Mouse (Mus musculus) layer of hippocampus, adult 18-20 months (tissue): ENCODE measurements at regions not wholly inside any gene's neighbourhood (a gene's known extent, or its start where the extent isn't known, plus 50 kb on each side); places are given as distances from the start of the nearest gene placed in this dataset.
A peak's percentile ranks its signal among the peaks of the same experiment; 100 is the strongest.

ENCODE experiments used
- DNase-seq, 2 experiments: peaks; one replicate each; pipeline ENCODE4 v3.0.0; 2022; ENCODE audit warnings: low spot score in 2 of 2

DNA sequence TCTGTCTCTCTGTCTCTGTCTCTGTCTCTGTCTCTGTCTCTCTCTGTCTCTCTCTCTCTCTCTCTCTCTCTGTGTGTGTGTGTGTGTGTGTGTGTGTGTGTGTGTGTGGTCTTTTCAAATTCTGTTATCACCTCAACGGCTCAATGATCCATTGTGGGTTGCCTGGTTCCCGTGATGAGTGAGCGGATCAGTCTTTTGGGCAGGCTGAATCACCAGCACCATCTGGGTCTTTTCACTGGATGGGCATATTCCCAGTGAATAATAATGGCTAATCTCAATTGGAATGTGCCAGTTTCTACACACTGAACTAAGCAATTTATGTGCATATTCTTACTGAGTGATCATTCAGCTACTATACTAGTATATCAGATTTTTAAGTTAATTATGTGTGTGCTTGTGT lies 216.4 kb downstream of the Lmx1a start:
- DNase-seq: peak; percentile 29 to 70

DNA sequence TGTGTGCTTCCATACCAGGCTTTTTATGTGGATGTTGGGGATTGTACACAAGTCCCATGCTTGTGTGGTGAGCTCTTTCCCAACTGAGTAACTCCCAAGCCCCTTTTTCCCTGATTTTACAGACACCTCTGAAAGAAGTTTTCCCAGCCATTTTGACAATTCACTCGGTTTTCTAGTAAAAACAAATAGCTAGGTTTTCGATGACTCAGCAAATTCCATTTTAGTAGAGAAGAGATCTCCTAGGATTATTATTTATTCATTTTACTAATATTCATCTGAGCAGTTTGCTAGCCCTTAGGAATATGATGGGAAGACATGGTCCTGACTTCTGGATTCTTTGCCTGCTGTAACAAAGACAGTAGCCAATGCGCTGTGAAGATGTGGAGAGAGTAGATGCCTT lies 223.0 kb downstream of the Lmx1a start:
- DNase-seq: no peak

DNA sequence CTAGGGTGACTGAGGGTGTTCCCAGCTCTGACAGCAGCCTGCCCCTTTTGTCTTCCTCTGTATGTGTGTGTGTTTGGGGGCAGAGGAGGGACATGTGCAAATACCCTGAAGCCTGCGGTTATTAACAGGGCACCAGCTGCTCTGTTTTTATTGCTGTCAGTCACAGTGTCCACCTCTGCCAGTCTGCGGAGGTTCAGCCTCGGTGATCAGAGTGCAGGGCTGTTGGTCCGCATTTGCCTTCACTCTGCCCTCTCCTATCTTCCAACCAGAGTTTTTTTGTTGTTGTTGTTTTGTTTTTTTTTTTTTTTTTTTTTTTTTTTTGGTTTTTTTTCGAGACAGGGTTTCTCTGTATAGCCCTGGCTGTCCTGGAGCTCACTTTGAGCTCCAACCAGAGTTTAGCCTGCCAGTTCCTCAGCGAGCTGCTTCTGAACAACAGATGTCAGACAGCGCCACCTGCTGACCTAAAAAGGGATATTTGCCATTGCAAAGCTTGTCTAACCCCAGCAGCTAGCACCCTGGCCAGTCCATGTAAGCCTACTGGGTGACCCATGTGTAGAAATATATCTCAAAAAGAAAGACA lies 226.0 kb downstream of the Lmx1a start:
- peak; percentile 66 to 89 for DNase-seq

DNA sequence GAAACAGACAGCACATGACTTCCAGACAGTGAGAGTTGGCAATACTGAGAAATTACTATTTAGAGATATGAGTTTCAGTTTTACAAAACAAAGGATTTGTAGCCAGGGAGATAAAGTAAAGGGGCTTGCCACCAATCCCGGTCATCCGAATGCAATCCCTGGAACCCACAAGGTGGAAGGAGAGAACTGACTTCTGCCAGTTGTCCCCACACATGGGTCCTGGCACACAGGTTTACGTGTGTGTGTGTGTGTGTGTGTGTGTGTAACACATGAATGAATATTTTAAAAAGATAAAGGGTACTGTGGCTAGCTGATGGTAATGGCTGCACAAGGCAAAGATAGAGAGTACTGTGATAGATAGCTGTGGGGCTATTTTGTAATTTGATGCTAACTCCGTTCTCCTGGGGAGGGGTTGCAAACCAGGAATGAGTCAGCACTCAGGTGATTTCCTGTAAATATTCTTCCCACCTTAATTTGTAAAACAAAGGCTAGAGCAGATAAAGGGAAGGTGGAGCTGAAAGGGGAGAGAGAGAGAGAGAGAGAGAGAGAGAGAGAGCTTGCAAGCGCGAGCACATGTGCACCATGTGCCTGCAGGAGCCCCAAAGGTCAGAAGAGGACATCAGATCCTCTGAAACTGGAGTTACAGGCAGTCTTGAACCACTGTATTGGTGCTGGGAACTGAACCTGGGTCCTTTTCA lies 226.7 kb downstream of the Lmx1a start:
- no peak for DNase-seq

DNA sequence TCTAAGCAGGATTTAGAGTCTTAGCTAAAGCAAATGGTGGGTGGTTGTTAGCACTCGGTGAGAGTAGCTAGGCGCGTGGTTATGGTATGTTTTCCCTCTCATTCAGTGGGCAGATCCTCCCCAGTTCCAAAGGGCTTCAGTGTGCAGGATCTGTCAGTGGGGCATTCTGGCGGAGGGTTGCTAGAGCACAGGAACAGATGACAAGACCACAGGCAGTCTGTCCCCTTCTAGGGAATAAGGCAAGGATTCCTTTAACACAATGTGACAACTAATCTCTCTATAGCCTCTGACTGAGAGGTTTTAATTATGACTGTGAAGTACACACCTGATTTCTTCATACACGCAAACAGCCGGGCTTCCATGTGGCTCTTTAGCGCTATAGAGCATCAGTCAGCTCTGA lies 233.9 kb downstream of the Lmx1a start:
- DNase-seq: no peak

DNA sequence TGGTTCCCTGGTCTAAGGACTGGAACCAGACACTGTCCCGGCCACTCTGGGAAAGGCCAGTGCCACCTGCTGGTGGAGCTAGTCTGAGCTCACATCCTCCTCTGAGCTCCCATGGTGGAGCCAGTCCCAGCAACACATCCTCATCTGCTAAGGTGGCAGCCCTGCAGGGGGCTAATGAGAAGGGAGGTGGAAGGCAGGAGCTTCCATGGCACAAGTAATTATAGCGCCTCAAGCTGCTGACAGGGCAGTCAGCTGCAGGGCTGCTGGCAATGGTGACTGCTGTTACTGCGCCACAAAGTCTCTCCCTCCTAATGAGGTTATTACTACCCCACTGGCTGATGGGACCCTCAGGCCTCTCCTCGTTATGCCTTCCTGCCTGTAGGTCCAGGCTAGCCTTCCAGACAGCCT lies 239.0 kb downstream of the Lmx1a start:
- DNase-seq: no peak

DNA sequence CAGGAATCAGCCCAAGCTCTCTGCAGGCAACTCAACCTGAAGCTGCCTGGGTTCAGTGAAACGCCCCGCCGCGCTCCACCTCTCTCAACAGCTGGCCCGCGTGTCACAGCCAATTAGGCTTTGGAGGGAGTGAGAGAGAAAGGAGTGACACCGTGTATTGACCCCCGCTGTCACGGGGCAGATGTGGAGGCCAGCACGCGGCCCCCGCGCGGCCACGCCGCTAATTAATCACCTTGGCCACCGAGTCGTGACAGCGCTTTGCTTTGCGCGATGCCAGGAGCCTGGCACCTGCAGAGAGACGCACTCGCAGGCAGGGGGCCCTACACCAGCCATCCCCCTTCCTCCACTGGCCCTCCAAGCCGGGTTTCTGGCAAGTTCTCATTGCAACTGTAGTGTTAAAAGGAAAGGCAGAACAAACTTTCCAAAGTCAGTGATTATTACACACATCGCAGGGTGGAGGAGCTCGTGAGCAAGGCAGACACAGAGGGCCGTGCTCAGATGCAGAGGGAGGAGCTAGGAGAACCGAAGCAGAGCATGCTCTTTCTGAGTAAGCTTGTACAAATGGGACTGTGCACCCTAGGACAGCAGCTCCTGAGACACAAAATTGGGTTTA lies 240.8 kb downstream of the Lmx1a start:
- no peak for DNase-seq

DNA sequence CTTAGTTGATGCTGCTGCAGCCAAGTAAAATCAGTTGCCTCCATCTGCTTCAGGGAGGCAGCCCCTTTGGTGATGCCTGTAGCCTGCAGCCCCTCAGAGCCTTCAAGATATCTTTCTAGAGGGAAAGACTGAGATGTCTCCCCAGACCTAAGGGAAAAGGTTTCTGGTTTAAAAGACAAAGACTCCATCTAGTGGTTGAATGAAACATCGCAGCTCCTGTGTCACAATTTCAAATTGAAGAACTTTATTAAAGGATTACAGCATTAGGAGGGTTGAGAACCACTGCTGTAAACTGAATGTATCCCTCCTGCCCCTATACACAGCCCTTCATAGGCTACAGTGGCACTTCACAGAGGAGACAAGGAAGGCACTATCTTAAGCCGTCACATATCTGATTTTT lies 243.1 kb downstream of the Lmx1a start:
- DNase-seq: peak; percentile 26 to 63

DNA sequence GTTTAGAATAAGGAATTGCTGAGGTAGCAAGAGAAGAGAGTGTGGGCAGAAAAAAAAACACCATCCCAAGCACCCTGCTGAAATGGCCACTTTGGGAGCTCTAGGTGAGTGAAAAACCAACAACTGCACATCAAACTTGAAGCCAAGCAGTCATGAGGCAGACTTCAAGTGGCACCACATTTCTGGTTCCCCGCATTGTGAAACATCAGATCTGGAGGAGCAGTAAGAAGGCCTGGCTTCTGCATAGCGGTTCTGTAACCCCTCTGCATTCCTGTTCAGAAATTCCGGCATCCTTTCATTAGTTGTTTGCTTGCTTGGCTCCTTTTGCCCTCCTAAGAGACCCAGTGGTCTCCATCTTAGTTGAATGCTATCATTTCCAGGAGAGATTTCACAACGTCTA lies 247.7 kb downstream of the Lmx1a start:
- DNase-seq: no peak

DNA sequence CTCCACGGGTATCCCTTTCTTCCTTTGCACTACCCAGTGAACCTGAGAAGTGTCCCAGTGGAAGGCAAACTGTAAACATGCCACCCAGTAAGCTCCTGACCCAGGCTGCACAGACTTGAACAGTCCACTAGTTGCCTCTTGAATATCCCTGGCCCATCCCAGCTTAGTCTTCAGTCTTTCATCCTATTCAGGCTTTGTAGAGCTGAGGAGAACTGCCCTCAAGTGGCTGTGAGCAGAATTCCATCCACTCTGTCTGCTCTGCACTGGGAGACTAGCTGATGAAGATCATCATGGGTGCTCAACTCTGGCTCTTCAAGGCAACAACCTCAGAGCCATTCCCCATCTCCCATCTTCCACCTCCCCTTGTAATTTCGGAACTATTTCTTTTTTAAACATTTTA lies 249.1 kb downstream of the Lmx1a start:
- no peak for DNase-seq

DNA sequence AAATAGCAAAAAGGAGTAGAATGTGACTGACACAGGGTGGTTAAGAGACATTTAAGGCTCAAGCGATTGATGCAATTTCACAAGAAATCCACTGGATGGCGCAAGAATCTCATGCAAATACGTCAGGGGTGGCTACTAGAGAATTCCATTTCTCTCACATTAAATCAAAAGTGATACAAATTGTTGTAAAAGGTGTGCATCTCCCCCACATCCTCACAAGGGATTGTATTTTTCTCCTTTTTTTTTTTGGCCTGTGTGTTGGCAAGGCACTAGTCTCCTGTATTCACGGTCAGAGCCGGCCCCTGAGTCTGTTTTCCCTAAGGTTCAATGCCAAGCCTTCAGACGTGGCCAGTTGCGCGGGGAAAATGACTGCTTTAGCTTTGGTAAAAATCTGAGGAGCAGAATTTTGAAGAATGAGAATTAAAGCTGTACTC lies 253.0 kb downstream of the Lmx1a start:
- peak in 1 of 2 experiments; percentile 49 for DNase-seq

DNA sequence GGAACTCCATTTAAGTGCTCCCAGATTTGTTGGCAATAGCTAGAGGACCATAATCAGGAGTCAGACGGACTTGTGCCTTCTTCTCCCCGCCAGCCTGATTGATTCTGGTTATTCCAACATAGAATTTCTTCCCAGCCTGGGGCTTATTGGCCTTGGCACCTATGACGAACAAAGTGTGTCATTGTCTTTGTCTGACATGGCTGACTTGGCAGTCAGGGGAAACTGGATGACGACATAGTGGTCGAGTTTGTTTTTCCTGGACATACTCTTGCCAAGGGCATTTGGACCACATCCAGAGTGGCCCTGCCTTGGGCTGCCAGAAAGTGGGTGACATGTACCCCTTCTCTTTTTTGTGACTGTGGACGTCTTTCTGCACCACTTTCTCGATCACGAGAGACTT lies 254.1 kb downstream of the Lmx1a start:
- DNase-seq: no peak

DNA sequence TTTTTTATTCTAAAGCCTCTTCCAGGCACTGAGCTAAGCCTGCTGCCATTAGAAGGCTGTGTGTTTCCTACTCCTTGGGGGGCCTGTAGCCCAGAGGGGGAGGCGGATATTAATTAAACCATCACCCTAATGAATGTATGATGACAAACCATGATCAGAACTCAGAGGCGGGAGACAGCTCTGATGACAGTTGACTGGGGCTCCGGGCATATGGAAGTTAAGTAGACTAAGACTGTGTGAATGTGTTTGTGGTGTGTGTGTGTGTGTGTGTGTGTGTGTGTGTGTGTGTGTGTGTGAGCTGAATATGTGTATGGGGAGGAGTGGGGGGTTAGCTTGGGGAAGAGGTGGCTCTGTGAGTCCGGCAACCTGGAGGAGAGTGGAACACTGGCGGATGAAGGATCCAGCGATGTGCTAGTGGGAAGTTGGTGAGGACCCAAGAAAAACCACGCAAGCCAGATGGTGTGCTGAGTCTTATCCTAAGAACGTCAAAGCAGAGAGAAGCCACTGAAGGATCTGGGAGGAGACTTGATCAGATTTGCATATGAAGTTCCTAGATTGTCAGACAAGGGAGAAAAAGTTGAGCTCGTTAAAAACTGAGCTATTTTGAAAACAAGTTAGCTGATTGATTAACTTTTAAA lies 256.7 kb downstream of the Lmx1a start:
- peak; percentile 66 to 78 for DNase-seq

DNA sequence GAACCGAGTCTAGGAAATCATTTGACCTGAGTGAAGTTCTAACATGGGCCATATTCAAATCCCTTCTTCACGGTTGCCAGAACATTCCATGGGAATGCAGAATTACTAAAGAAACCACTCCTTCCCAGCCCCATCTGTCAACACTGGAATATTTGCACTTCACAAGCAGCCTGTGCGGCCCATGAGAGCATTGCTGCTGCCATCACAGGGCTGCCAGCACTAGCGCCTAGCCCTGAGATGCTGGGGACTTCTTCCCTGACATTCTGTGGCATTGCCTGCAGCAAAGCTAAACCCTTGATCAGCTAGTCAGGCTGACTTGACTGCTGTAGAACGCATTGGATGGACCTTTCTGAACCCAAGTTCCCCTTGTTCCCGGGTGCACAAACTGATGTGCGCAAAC lies 258.8 kb downstream of the Lmx1a start:
- DNase-seq: no peak

DNA sequence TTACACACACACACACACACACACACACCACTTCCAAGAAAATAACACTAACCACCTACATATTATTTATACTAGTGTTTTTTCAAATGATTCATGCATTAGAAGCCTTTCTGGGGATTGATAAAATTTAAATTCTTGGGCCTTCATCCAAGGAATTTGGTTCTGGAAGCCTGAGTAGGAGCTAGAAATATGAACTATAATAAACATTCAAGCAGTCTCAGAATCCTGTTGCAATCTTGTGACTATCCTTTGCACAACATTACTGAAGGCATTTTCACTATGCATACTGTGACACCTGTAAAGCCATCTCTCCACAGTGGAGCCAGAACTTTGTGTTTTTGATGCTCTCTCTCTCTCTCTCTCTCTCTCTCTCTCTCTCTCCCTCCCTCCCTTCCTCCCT lies 262.7 kb downstream of the Lmx1a start:
- no peak for DNase-seq

DNA sequence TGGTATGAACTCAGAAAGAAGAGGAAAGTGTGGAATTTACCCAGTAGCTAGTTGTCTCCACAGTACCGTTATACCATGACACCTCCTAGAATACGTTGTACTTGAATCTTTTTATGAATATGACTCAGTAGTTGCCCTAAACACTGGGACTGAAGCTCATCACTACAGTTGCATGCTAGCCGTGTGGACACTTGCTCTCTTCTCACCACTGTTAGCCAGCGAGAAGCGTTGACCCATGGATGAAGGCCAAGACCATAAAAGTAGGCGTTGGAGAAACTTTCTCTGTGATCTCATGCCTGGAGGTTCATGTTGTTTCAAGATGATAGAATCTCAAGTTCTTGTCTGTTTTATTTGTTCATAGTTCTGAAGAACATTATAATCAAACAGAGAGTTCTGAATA lies 269.5 kb downstream of the Lmx1a start:
- no peak for DNase-seq

DNA sequence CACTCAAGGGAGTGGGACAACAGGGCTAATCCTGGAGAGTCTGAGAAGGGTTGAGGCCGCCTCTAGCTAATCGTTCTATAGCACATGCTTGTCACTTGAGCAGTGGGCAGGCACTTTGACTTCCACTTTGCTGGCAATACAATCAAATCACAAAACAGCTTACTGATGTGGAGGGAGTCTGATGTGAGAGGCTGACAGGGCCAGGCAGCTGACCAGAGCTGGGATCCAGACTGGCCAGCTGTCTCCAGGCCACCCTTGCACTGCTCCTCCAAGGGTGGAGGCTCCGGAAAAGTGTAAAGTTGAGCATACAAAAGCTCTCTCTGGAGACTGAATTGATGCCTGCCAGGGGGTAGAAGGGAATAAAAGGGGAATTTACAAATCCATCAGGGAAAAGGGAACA lies 280.5 kb downstream of the Lmx1a start:
- no peak for DNase-seq

DNA sequence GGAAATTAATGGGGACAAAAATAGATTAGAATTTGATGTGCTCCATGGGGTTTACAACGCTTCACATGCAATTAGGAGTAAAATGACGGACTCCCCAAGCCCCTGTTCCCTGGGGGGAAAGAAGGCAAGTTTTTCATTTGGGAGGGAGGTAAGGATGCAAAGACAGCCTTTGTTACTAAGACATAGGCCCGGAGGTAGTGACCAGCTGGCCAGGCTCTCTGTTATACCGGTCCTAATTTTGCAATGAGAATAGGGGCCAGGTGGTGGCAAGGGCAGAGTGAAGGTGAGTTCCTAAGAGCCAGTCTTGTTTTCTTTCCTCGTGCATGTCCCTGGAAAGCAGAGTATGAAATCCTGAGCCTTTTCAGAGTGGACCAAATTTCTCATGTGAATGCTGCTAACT lies 280.9 kb downstream of the Lmx1a start:
- no peak for DNase-seq

DNA sequence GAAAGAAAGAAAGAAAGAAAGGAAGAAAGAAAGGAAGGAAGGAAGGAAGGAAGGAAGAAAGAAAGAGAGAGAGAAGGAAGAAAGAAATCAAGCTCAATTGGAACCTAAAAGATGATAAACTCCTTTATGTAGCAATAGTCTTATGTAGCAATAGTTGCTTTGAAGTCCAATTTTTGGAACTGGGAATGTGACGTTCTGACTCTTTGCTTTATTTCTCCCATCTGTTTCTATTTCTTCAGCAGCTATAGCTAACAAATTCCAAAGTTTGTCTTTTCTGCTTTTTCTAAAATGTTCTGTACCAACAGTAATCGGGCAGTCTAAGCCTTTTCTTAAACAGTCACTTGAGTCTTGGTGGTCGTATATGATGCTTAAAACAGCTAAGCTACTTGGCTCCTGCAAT lies 287.7 kb downstream of the Lmx1a start:
- peak in 1 of 2 experiments; percentile 5 for DNase-seq

DNA sequence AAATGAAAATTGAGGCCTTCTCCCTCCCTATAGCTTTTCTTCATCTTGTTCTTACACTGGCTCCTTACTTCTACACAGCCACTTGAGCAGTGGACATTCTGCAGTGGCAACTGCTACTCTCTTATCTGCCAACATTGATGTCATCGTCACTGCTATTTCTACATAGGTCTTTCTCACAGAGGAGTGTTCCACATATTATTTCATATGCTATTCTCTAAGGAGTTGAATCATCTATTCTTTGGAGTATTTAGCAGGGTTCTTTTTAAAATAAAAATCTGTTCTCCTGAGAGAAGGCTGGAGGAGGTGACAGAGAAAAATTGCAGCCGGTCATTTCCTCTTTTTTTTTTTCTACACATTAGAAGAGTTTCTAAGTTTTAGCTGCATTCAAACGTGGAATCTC lies 290.1 kb downstream of the Lmx1a start:
- DNase-seq: no peak

DNA sequence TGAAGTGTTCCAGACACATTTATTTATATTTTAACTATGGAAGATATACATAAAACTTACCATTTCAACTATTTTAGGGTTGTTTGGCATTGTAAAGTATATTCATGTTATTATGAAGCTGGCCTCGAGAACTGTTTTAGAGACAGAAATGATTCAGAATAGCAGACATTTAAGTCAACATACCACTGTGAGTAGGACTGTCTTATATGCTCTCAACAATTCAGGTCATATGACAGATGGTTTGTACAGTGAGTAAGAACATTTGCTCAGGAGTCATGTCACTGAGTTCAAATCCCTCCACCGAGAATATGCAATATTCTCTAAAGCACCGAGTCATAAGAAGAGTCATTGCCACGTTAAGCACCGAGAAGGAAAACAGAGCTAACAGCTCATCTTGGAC lies 290.6 kb downstream of the Lmx1a start:
- no peak for DNase-seq

DNA sequence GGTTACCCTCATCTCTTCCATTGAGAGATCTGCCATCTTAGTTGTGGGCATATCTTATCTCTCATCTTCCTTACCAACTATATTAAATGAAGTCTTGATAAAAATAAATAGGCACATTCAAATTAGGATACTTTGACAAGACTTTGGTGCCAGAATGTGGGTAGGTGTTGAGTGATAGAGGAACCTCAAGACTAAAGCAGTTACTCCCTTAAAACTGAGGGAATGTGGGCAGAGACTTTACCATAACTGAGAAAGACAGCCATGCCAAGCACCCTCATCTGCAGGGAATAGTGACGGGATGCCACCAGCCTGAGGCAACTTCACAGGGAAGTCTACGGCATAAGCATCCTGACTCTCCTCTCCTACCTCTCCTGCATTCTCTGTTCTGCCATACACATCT lies 292.3 kb downstream of the Lmx1a start:
- DNase-seq: peak in 1 of 2 experiments; percentile 5
